Mouse (Mus musculus): Measurements from ENCODE around the gene Plaa. TPM values are rescaled to one million over a fixed set of nuclear protein-coding genes. Genes with fewer than 3 reads are reported as not detected.
A peak's percentile ranks its signal among the peaks of the same experiment; 100 is the strongest.

Gene Plaa
- polyA plus RNA-seq, 1 experiment from 2014 or later = 75.3 TPM

DNA sequence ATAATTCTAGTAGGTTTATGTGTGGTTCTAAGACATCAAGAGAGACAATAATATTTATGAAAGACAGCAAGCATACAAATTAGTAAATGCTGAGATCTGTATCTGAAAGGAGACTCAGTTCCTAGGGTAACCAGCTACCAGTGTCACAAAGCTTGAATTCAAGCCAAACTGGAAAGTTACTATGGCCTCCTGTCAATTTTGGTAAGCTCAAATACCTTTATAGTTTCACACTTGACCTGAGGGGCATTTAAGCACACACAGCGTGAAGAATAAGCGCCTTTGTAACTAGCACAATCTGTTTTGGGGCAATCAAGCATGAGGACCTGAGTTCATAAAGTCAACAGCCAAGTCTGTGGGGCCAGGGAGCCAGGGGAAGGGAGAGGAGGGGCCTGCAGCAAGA lies 43.8 kb downstream of the Plaa start:
- H3K27ac ChIP-seq = no peak overlapping the region
- WGBS = 37% methylated on average over 2 of the region's 2 CpGs
- no peaks in the 10 kb centered on the region for H3K36me3 ChIP-seq (replicated peaks; ENCODE audit: control insufficient read depth, insufficient read depth)
- H3K4me3 ChIP-seq (replicated peaks; ENCODE audit: low read length) = no peak overlapping the region
- H3K4me2 ChIP-seq (replicated peaks) = no peak overlapping the region
- no peak overlapping the region for H3K9ac ChIP-seq
- no peaks in the 10 kb centered on the region for H3K9me3 ChIP-seq (ENCODE audit: control insufficient read depth, low read length)
- DNase-seq (ENCODE audit: low spot score) = no peak
- H3K27me3 ChIP-seq (ENCODE audit: control insufficient read depth, insufficient read depth, low read length) = no peaks in the 10 kb centered on the region
- no peak for ATAC-seq (ENCODE audit: low FRiP score)
- peaks cover 12% of the 10 kb centered on the region for H3K4me1 ChIP-seq (replicated peaks; ENCODE audit: control insufficient read depth, insufficient read depth, low read length)

GRCm38 (mm10) chr4:94557145-94557544 lies 45.9 kb downstream of the Plaa start:
- no peak for DNase-seq (ENCODE audit: low spot score)
- no peaks in the 10 kb centered on the region for H3K27me3 ChIP-seq (ENCODE audit: control insufficient read depth, insufficient read depth, low read length)
- no peaks in the 10 kb centered on the region for H3K36me3 ChIP-seq (replicated peaks; ENCODE audit: control insufficient read depth, insufficient read depth)
- H3K9ac ChIP-seq = no peak overlapping the region
- ATAC-seq (ENCODE audit: low FRiP score) = no peak
- H3K27ac ChIP-seq = peak overlapping the region; percentile 90; the same call in 1 of the 2 replicates
- no peaks in the 10 kb centered on the region for H3K9me3 ChIP-seq (ENCODE audit: control insufficient read depth, low read length)
- H3K4me3 ChIP-seq (replicated peaks; ENCODE audit: low read length) = peak overlapping the region; percentile 98
- 77% methylated on average over 7 of the region's 7 CpGs for WGBS
- peaks cover 12% of the 10 kb centered on the region for H3K4me1 ChIP-seq (replicated peaks; ENCODE audit: control insufficient read depth, insufficient read depth, low read length)
- peak overlapping the region; percentile 87 for H3K4me2 ChIP-seq (replicated peaks)

DNA sequence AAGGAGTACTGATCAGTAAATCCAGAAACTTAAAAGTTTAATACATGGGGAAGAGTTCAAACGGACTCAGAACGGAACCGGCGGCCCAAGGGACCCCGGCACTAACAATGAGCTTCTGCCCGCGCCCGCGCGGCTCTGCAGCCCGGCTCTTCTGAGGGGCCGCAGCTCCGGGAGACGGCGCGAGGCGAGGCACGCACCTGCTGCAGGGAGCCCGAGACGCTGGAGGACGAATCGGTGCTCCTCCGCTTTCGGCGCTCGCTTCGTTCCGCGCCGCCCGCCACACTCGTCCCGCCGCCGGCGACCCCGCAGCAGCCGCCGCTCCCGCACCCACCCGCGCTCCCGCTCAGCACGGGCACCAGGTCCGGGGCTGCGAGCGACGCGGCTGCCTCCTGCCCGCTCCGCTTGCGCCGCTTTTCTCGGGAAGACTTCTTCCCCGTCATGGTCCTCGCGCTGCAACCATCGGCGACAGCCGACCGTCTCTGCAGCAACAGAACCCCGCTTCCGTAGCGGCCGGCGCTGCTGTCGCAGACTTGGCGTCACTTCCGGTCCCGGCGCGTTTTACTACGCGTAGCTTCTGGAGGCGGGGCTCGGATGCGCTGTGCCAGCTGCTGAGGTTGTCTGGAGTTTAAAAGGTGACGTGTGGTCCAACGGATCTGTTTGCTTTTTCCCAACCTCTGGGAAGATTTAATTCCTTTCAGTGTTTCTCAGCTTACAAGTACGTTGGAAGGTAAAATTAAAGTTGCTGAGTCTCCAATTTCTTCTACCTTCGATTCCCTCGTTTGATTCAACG lies 46.6 kb downstream of the Plaa start, which contains the start of the genes Gm10306 and Caap1:
Gm10306 (plus strand) TSS at position 282 of the 790 bp plus-strand sequence.
Caap1 (minus strand) TSS at position 532 of the 790 bp plus-strand sequence.
- ATAC-seq (ENCODE audit: low FRiP score) = peak; percentile 97
- peak within 1 kb of the TSS; percentile 98 for H3K4me3 ChIP-seq (replicated peaks; ENCODE audit: low read length)
- H3K9ac ChIP-seq = peak within 1 kb of the TSS; percentile 86
- peak within 1 kb of the TSS; percentile 87 for H3K4me2 ChIP-seq (replicated peaks)
- H3K4me1 ChIP-seq (replicated peaks; ENCODE audit: control insufficient read depth, insufficient read depth, low read length) = peaks cover 12% of the 10 kb centered on the region
- no peaks in the 10 kb centered on the region for H3K27me3 ChIP-seq (ENCODE audit: control insufficient read depth, insufficient read depth, low read length)
- H3K27ac ChIP-seq = peak within 1 kb of the TSS; percentile 90
- peak; percentile 100 for DNase-seq (ENCODE audit: low spot score)
- no peaks in the 10 kb centered on the region for H3K9me3 ChIP-seq (ENCODE audit: control insufficient read depth, low read length)
- no peaks in the 10 kb centered on the region for H3K36me3 ChIP-seq (replicated peaks; ENCODE audit: control insufficient read depth, insufficient read depth)
- whole genome bisulfite sequencing = 1% methylated on average over 76 of the region's 83 CpGs

DNA sequence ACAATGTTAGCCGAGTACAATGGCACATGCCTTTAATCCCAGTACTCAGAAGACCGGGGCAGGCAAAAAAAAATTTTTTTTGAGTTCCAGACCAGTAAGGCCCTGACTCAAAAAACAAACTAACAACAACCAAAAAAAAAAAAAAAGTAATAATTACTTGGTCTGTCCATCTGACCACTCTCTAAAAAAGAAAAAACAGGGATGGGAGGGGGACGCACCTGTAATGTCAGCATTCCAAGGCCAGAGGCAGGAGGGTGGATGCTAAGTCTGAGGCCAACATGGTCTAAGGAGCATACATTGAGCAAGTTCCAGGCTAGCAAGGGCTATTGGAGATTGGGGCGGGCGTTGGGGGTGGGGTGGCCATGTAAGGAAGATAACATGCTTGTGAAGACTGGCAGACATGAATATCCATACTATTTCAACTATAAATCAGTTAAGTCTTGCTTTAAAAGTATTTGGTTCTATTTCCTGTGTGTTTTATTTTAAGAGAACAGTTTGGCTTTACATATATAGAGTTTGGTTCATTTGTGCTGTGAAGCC lies 48.0 kb downstream of the Plaa start:
- H3K4me3 ChIP-seq (replicated peaks; ENCODE audit: low read length) = peak overlapping the region; percentile 98
- H3K36me3 ChIP-seq (replicated peaks; ENCODE audit: control insufficient read depth, insufficient read depth) = no peaks in the 10 kb centered on the region
- 91% methylated on average over 5 of the region's 5 CpGs for WGBS
- H3K27me3 ChIP-seq (ENCODE audit: control insufficient read depth, insufficient read depth, low read length) = no peaks in the 10 kb centered on the region
- H3K9ac ChIP-seq = no peak overlapping the region
- H3K4me1 ChIP-seq (replicated peaks; ENCODE audit: control insufficient read depth, insufficient read depth, low read length) = peaks cover 12% of the 10 kb centered on the region
- no peak overlapping the region for H3K27ac ChIP-seq
- H3K9me3 ChIP-seq (ENCODE audit: control insufficient read depth, low read length) = no peaks in the 10 kb centered on the region
- no peak for ATAC-seq (ENCODE audit: low FRiP score)
- H3K4me2 ChIP-seq (replicated peaks) = peak overlapping the region; percentile 87
- no peak for DNase-seq (ENCODE audit: low spot score)

DNA sequence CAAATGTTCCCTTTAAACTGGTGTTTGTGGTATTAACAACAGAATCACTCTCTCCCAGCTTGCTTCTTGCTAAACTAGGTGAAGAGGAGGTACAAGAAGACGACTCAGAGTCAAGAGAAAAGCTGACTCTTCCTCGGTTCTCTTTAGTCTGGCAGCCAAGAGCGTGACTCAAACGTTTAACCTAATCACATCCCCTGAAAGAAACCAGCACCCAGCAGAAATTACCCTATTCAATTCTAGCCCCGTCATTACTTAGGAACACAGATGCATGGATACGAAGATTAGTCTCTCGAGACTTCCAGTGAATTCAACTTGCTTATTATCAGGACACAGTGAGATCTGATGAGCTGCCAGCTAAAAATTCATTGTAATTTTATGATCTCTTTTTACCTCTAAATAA lies 58.7 kb downstream of the Plaa start:
- H3K9me3 ChIP-seq (ENCODE audit: control insufficient read depth, low read length) = no peaks in the 10 kb centered on the region
- H3K9ac ChIP-seq = no peak overlapping the region
- H3K36me3 ChIP-seq (replicated peaks; ENCODE audit: control insufficient read depth, insufficient read depth) = peaks cover 56% of the 10 kb centered on the region
- H3K27ac ChIP-seq = no peak overlapping the region
- no peak overlapping the region for H3K4me2 ChIP-seq (replicated peaks)
- H3K4me1 ChIP-seq (replicated peaks; ENCODE audit: control insufficient read depth, insufficient read depth, low read length) = no peaks in the 10 kb centered on the region
- H3K27me3 ChIP-seq (ENCODE audit: control insufficient read depth, insufficient read depth, low read length) = no peaks in the 10 kb centered on the region
- DNase-seq (ENCODE audit: low spot score) (no peak), ATAC-seq (ENCODE audit: low FRiP score) (no peak)
- WGBS = 48% methylated on average over 7 of the region's 7 CpGs
- H3K4me3 ChIP-seq (replicated peaks; ENCODE audit: low read length) = no peak overlapping the region

- WGBS = 93% methylated on average over 4 of the region's 4 CpGs
- Histone ChIP-seq H3K36me3 (replicated peaks; ENCODE audit: control insufficient read depth, insufficient read depth) (peaks cover 53% of the 10 kb centered on the region), H3K9ac (no peak overlapping the region)
Measured at GRCm38 (mm10) chr4:94543041-94543440, 60.0 kb downstream of the Plaa start.

GRCm38 (mm10) chr4:94533205-94533604 lies 69.8 kb downstream of the Plaa start:
- DNase-seq (ENCODE audit: low spot score) = no peak

More at GRCm38 (mm10) chr4:94543041-94543440, 60.0 kb downstream of the Plaa start:
- no peak for DNase-seq (ENCODE audit: low spot score)
- Histone ChIP-seq H3K4me2 (replicated peaks) (no peak overlapping the region), H3K9me3 (ENCODE audit: control insufficient read depth, low read length) (no peaks in the 10 kb centered on the region), H3K27ac (no peak overlapping the region), H3K4me1 (replicated peaks; ENCODE audit: control insufficient read depth, insufficient read depth, low read length) (no peaks in the 10 kb centered on the region), H3K4me3 (replicated peaks; ENCODE audit: low read length) (no peak overlapping the region), H3K27me3 (ENCODE audit: control insufficient read depth, insufficient read depth, low read length) (no peaks in the 10 kb centered on the region)
- ATAC-seq (ENCODE audit: low FRiP score) = no peak

DNA sequence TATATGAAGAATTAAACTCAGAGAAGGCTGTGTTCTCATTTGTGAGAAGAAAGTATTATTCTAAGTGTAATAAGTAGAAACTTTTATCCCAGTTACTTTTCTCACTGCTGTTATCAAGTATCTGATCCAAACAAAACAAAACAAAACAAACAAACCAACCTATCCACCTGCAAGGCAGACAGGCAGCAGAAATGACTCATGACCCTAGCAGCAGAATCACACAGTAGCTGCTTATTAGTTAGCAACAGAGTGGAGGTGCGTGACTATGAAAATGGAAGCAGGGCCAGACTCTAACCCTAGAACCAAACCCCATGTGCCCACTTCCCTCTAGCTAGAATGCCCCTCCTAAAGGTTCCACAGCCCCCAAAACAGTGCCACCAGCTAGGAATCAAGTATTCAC lies 73.6 kb downstream of the Plaa start:
- H3K9me3 ChIP-seq (ENCODE audit: control insufficient read depth, low read length) = no peaks in the 10 kb centered on the region
- H3K27ac ChIP-seq = no peak overlapping the region
- DNase-seq (ENCODE audit: low spot score) (no peak), ATAC-seq (ENCODE audit: low FRiP score) (no peak)
- 100% methylated on average over 1 of the region's 1 CpGs for WGBS
- no peak overlapping the region for H3K4me2 ChIP-seq (replicated peaks)
- no peaks in the 10 kb centered on the region for H3K27me3 ChIP-seq (ENCODE audit: control insufficient read depth, insufficient read depth, low read length)
- H3K36me3 ChIP-seq (replicated peaks; ENCODE audit: control insufficient read depth, insufficient read depth) = no peaks in the 10 kb centered on the region
- no peak overlapping the region for H3K9ac ChIP-seq
- no peak overlapping the region for H3K4me3 ChIP-seq (replicated peaks; ENCODE audit: low read length)
- no peaks in the 10 kb centered on the region for H3K4me1 ChIP-seq (replicated peaks; ENCODE audit: control insufficient read depth, insufficient read depth, low read length)

More at GRCm38 (mm10) chr4:94533205-94533604, 69.8 kb downstream of the Plaa start:
- ATAC-seq (ENCODE audit: low FRiP score) = no peak
- Histone ChIP-seq H3K36me3 (replicated peaks; ENCODE audit: control insufficient read depth, insufficient read depth) (peaks cover 8% of the 10 kb centered on the region), H3K9ac (no peak overlapping the region), H3K4me3 (replicated peaks; ENCODE audit: low read length) (no peak overlapping the region), H3K27ac (no peak overlapping the region), H3K4me2 (replicated peaks) (no peak overlapping the region), H3K27me3 (ENCODE audit: control insufficient read depth, insufficient read depth, low read length) (no peaks in the 10 kb centered on the region), H3K9me3 (ENCODE audit: control insufficient read depth, low read length) (no peaks in the 10 kb centered on the region), H3K4me1 (replicated peaks; ENCODE audit: control insufficient read depth, insufficient read depth, low read length) (no peaks in the 10 kb centered on the region)

DNA sequence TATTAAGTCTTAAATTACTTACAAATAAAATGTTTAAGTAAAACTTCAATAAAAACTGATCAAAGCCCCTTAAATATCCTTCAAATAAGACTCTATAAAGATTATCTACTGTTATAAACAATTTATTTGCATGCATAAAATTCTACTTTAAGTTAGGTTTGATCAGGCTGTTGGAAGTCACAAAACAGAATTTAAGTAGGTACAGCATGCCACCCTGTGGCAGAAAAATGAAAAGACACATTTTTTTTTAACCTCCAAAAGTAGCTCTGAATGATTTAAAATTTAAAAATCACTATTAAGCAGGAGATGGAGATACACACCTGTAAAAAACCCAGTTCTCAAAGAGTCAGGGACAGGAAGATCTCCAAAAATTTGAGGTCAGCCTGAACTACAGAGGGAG lies 79.7 kb downstream of the Plaa start:
- ATAC-seq (ENCODE audit: low FRiP score) = no peak
- no peaks in the 10 kb centered on the region for H3K9me3 ChIP-seq (ENCODE audit: control insufficient read depth, low read length)
- peak; percentile 59 for DNase-seq (ENCODE audit: low spot score)
- H3K27me3 ChIP-seq (ENCODE audit: control insufficient read depth, insufficient read depth, low read length) = no peaks in the 10 kb centered on the region
- H3K4me1 ChIP-seq (replicated peaks; ENCODE audit: control insufficient read depth, insufficient read depth, low read length) = no peaks in the 10 kb centered on the region
- H3K36me3 ChIP-seq (replicated peaks; ENCODE audit: control insufficient read depth, insufficient read depth) = no peaks in the 10 kb centered on the region
- H3K4me3 ChIP-seq (replicated peaks; ENCODE audit: low read length) = no peak overlapping the region
- no peak overlapping the region for H3K4me2 ChIP-seq (replicated peaks)
- no peak overlapping the region for H3K27ac ChIP-seq
- no peak overlapping the region for H3K9ac ChIP-seq
